Mouse (Mus musculus) bone marrow, adult 2 months (tissue): ENCODE data around the gene Slamf8.

ENCODE experiments used
- CTCF ChIP-seq: fragments of 200-500 bp; IDR thresholded peaks from 2 replicates; pipeline ENCODE4 v1.5.1; 2011; ENCODE audit warnings: low read length, control low read depth; ENCODE audit not compliant: control insufficient read depth, insufficient read depth
- POLR2A ChIP-seq: fragments of 200-500 bp; IDR thresholded peaks from 2 replicates; pipeline ENCODE4 v1.6.1; 2011; ENCODE audit warnings: low read depth, mild to moderate bottlenecking, control low read depth, low read length, borderline replicate concordance; ENCODE audit not compliant: control insufficient read depth

DNA sequence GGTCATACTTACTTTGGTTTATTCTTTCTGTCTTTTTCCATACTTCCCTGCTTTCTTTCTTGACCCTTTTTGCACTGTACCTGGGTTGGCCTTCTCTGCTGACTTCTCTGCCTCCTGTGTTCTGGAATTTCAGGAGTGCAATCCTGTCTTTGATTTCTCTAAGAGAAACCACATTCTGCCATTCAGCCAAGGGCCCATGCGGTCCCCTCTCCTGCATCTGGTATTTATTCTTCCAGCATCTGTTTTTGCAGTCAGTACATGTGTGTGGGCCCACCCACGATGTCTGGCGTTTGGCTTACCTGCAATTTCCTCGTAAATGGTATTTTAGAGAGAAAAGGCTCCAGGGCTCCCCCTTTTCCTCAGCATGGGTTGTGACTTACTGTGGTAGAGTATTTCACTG, 27.8 kb upstream of the Slamf8 start:
- TF ChIP-seq CTCF (no peak), POLR2A (no peak)
